Mouse (Mus musculus) CH12.LX (cell line): Measurements from ENCODE around the gene Adgrg5.

ENCODE experiments used
- CTCF ChIP-seq, 2 experiments: IDR thresholded peaks in 1 of 2; conservative IDR thresholded peaks in 1 of 2; 2 replicates each; pipeline ENCODE4 v1.5.1; 2011 to 2012; ENCODE audit warnings: low read depth in 2 of 2, low read length in 2 of 2, improper control_type of control experiment in 1 of 2, inconsistent platforms in 1 of 2, mild to moderate bottlenecking in 1 of 2, moderate library complexity in 1 of 2
- KAT2A ChIP-seq: IDR thresholded peaks from 2 replicates; pipeline ENCODE4 v1.6.1; 2012; ENCODE audit warnings: low read length, improper control_type of control experiment, inconsistent platforms; ENCODE audit not compliant: insufficient replicate concordance
- MAFK ChIP-seq: IDR thresholded peaks from 2 replicates; pipeline ENCODE4 v1.6.1; 2011; ENCODE audit warnings: low read length, improper control_type of control experiment; ENCODE audit not compliant: insufficient replicate concordance
- RAD21 ChIP-seq: IDR thresholded peaks from 2 replicates; pipeline ENCODE4 v1.6.1; 2011; ENCODE audit warnings: low read depth, mild to moderate bottlenecking, low read length, improper control_type of control experiment, moderate library complexity
- ZKSCAN1 ChIP-seq: IDR thresholded peaks from 2 replicates; pipeline ENCODE4 v1.6.1; 2012; ENCODE audit warnings: low read depth, inconsistent platforms, low read length, improper control_type of control experiment, borderline replicate concordance

GRCm38 (mm10) chr8:94945185-94945584 lies 21.7 kb downstream of the Adgrg5 start:
- TF ChIP-seq ZKSCAN1, result no peak
- TF ChIP-seq RAD21, result no peak
- no peak for TF ChIP-seq KAT2A
- no peak for TF ChIP-seq CTCF (conservative IDR thresholded peaks at IDR 0.05 in 1 of 2, IDR thresholded peaks at IDR 0.05 in 1 of 2; ENCODE audit: low read depth in 2 of 2, low read length in 2 of 2)
- no peak for TF ChIP-seq MAFK
